Mouse (Mus musculus) MN1 (cell line): ENCODE measurements at regions not wholly inside any gene's neighbourhood (a gene's known extent, or its start where the extent isn't known, plus 50 kb on each side); places are given as distances from the start of the nearest gene placed in this dataset.

ENCODE experiments used
- DNase-seq: peaks from one replicate; pipeline ENCODE4 v3.0.0-alpha.2; 2016; ENCODE audit warnings: low spot score

DNA sequence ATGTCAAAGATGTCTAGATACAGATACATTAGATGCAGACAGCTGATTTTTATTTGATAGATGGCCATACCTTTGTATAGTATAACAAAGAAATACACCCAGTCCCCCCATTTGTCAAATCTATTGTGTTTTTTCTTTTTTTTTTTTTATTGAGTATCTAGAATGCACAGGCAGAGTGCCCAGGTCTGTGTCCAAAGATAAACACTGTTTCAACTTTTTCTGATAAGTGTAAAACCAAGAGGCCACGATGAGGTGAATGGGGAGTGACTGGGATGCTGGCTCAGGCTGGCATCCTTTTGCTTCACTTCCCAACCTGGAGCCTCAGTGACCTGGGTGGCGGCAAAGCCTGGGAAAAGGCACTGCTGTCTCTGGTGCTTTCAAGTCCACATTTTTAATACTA is 54.4 kb upstream of the Prdm1 start:
- DNase-seq = no peak
